Mouse (Mus musculus) C2C12 (cell line): ENCODE results near the gene Prdx2.

Source experiments
- CEBPB ChIP-seq: IDR thresholded peaks from one replicate; pipeline ENCODE4 v1.6.1; 2011; ENCODE audit warnings: low read depth, mild to moderate bottlenecking, control low read depth, moderate library complexity
- CTCF ChIP-seq: IDR thresholded peaks from one replicate; pipeline ENCODE4 v1.5.1; 2011; ENCODE audit not compliant: control insufficient read depth, insufficient read depth, insufficient read length
- MAX ChIP-seq: IDR thresholded peaks from one replicate; pipeline ENCODE4 v1.6.1; 2011; ENCODE audit warnings: mild to moderate bottlenecking, control low read depth
- MYOD1 ChIP-seq: IDR thresholded peaks from one replicate; pipeline ENCODE4 v1.6.1; 2011; ENCODE audit warnings: low read depth; ENCODE audit not compliant: control insufficient read depth, insufficient read length
- USF1 ChIP-seq: IDR thresholded peaks from one replicate; pipeline ENCODE4 v1.6.1; 2011; ENCODE audit warnings: low read depth, mild to moderate bottlenecking, control low read depth, moderate library complexity

GRCm38 (mm10) chr8:84990349-84990748 is 21.0 kb downstream of the Prdx2 start, which contains the start of gene Hook2:
- no peak for TF ChIP-seq CEBPB
- peak; percentile 92 for TF ChIP-seq CTCF
- peak; percentile 97 for TF ChIP-seq USF1
- TF ChIP-seq MAX: peak; percentile 27
- no peak for TF ChIP-seq MYOD1
